Comparison of ENCODE assay signal across 30 mouse cellular contexts in genomic region chr7:97775923-97776322, GRCm38 (mm10). TPM values are rescaled to one million over a fixed set of nuclear protein-coding genes. Genes with fewer than 3 reads are reported as not detected.
DNase-seq lines count a peak whose midpoint lies in the region; ATAC-seq and TF ChIP-seq lines count a peak whose summit lies in the region.
"Had no signal": no experiment of that assay in that cellular context is flagged by ENCODE, and none has a peak within 500 bp of the region (broad histone marks: within the 10 kb centered on the region; RNA-seq: fewer than 3 reads in every experiment).

No protein-coding gene starts in this region.

- no peaks in the 10 kb centered on the region for H3K79me2 ChIP-seq in myocyte (ENCODE audit: control insufficient read depth, insufficient read depth)

- no peak overlapping the region for H3K4me2 ChIP-seq in kidney, postnatal 0 days (ENCODE audit: low read length)
- H3K4me2 ChIP-seq in lung, postnatal 0 days (replicated peaks; ENCODE audit: low read depth, low read length) = no peak overlapping the region
- H3K4me2 ChIP-seq in myocyte (ENCODE audit: low read depth) = peak overlapping the region; percentile 67
- H3K4me2 ChIP-seq: embryonic facial prominence, embryonic 13.5 days; forebrain, embryonic 13.5 days; heart, embryonic 13.5 days; hindbrain, embryonic 14.5 days had no signal

- H3K36me3 ChIP-seq in kidney, postnatal 0 days (ENCODE audit: insufficient read depth, low read length) = no peaks in the 10 kb centered on the region
- H3K36me3 ChIP-seq in lung, postnatal 0 days (ENCODE audit: insufficient read depth, low read length) = no peaks in the 10 kb centered on the region
- no peaks in the 10 kb centered on the region for H3K36me3 ChIP-seq in myocyte (ENCODE audit: control insufficient read depth, insufficient read depth)
- no peaks in the 10 kb centered on the region for H3K36me3 ChIP-seq in limb, embryonic 10.5 days
- H3K36me3 ChIP-seq: embryonic facial prominence, embryonic 10.5 days; embryonic facial prominence, embryonic 13.5 days; forebrain, embryonic 10.5 days; G1E; heart, embryonic 13.5 days had no signal

- TF ChIP-seq EP300 in lung, postnatal 0 days (IDR thresholded peaks at IDR 0.05) = peak; percentile 62

- H3K9me3 ChIP-seq in kidney, postnatal 0 days (replicated peaks; ENCODE audit: low read length) = no peaks in the 10 kb centered on the region
- no peaks in the 10 kb centered on the region for H3K9me3 ChIP-seq in lung, postnatal 0 days (ENCODE audit: low read length)
- H3K9me3 ChIP-seq in limb, embryonic 10.5 days (replicated peaks) = no peaks in the 10 kb centered on the region
- H3K9me3 ChIP-seq: embryonic facial prominence, embryonic 10.5 days; G1E had no signal

- ATAC-seq in kidney, postnatal 0 days (replicated peaks; ENCODE audit: low FRiP score, low read depth) = no peak
- ATAC-seq in lung, postnatal 0 days = peak; percentile 41
- ATAC-seq: activated CD4-positive, CD25-positive, alpha-beta regulatory T cell, adult 4 months; forebrain, embryonic 13.5 days; forebrain, embryonic 16.5 days; hindbrain, postnatal 0 days had no signal

- TF ChIP-seq POLR2A in myocyte (IDR thresholded peaks at IDR 0.05; ENCODE audit: insufficient read length, low read depth) = no peak

- TF ChIP-seq CTCF in kidney, postnatal 0 days (IDR thresholded peaks at IDR 0.05; ENCODE audit: low read depth) = no peak
- no peak for TF ChIP-seq CTCF in lung, postnatal 0 days (IDR thresholded peaks at IDR 0.05)

- H3K27me3 ChIP-seq in kidney, postnatal 0 days (ENCODE audit: insufficient read depth, low read length) = no peaks in the 10 kb centered on the region
- H3K27me3 ChIP-seq in lung, postnatal 0 days (replicated peaks; ENCODE audit: insufficient read depth, low read length) = no peaks in the 10 kb centered on the region
- H3K27me3 ChIP-seq in myocyte (ENCODE audit: control insufficient read depth, insufficient read depth, insufficient read length) = no peaks in the 10 kb centered on the region
- no peaks in the 10 kb centered on the region for H3K27me3 ChIP-seq in limb, embryonic 10.5 days (ENCODE audit: low read depth, poor library complexity, severe bottlenecking)
- H3K27me3 ChIP-seq: CH12.LX; embryonic facial prominence, embryonic 13.5 days; forebrain, embryonic 13.5 days; heart, embryonic 13.5 days had no signal

- no peaks in the 10 kb centered on the region for H3K4me1 ChIP-seq in kidney, postnatal 0 days (replicated peaks; ENCODE audit: insufficient read depth, low read length)
- H3K4me1 ChIP-seq in lung, postnatal 0 days (ENCODE audit: insufficient read depth, low read depth, low read length) = no peaks in the 10 kb centered on the region
- H3K4me1 ChIP-seq in limb, embryonic 10.5 days = no peaks in the 10 kb centered on the region
- H3K4me1 ChIP-seq: embryonic facial prominence, embryonic 10.5 days; embryonic facial prominence, embryonic 13.5 days; forebrain, embryonic 10.5 days; forebrain, embryonic 13.5 days; heart, embryonic 13.5 days had no signal

- WGBS in kidney, postnatal 0 days = 50% methylated on average over 2 of the region's 2 CpGs
- WGBS in lung, postnatal 0 days = 33% methylated on average over 2 of the region's 2 CpGs
- 90% methylated on average over 2 of the region's 2 CpGs for WGBS in limb, embryonic 10.5 days

- H3K27ac ChIP-seq in kidney, postnatal 0 days = no peak overlapping the region; the same call in 1 of the 2 replicates
- no peak overlapping the region for H3K27ac ChIP-seq in lung, postnatal 0 days (ENCODE audit: low read length)
- no peak overlapping the region for H3K27ac ChIP-seq in limb, embryonic 10.5 days
- H3K27ac ChIP-seq: embryonic facial prominence, embryonic 10.5 days; embryonic facial prominence, embryonic 13.5 days; forebrain, embryonic 10.5 days; forebrain, embryonic 13.5 days; gastrocnemius, adult 2 months; heart, embryonic 13.5 days; hindbrain, embryonic 14.5 days; hindbrain, postnatal 0 days had no signal

- H3K9ac ChIP-seq in kidney, postnatal 0 days (ENCODE audit: low read depth, low read length) = no peak overlapping the region
- H3K9ac ChIP-seq in lung, postnatal 0 days (replicated peaks; ENCODE audit: low read depth) = no peak overlapping the region
- H3K9ac ChIP-seq: embryonic facial prominence, embryonic 13.5 days; forebrain, embryonic 13.5 days; heart, embryonic 13.5 days; hindbrain, embryonic 14.5 days had no signal

- peak; percentile 61 for DNase-seq in kidney, postnatal 0 days (ENCODE audit: low spot score)
- no peak for DNase-seq in kidney, adult 9 months
- DNase-seq in lung, postnatal 0 days (ENCODE audit: low spot score) = peak; percentile 53
- no peak for DNase-seq in lung, postnatal 36 days
- peak; percentile 11 for DNase-seq in Muller cell, postnatal 12 days (ENCODE audit: inconsistent ontology term)
- DNase-seq in ovary, postnatal 10 days (ENCODE audit: low spot score) = no peak
- no peak for DNase-seq in limb, embryonic 10.5 days (ENCODE audit: low spot score)
- DNase-seq: adrenal gland, adult 8-10 months; adrenal gland, postnatal 25 days; cerebellum, adult 11-12 months; cerebellum, adult 8-10 months; cerebellum, postnatal 10 days; cerebellum, postnatal 36 days; embryo, embryonic 11 days; gastrocnemius, adult 2 months; gastrocnemius, postnatal 14 days; heart, postnatal 14 days; heart, postnatal 4 days had no signal

- H3ac ChIP-seq in myocyte (ENCODE audit: control insufficient read depth, insufficient read length) = no peak overlapping the region

- H3K4me3 ChIP-seq in kidney, postnatal 0 days (replicated peaks; ENCODE audit: low read depth, low read length) = no peak overlapping the region
- H3K4me3 ChIP-seq in lung, postnatal 0 days (ENCODE audit: low read depth, low read length) = no peak overlapping the region
- no peak overlapping the region for H3K4me3 ChIP-seq in myocyte
- no peak overlapping the region for H3K4me3 ChIP-seq in limb, embryonic 10.5 days
- H3K4me3 ChIP-seq: embryonic facial prominence, embryonic 10.5 days; embryonic facial prominence, embryonic 13.5 days; forebrain, embryonic 10.5 days; forebrain, embryonic 13.5 days; gastrocnemius, adult 2 months; heart, embryonic 13.5 days had no signal

TF ChIP-seq in myocyte, 11 proteins besides CTCF, POLR2A, EP300 and RAD21:
- TF ChIP-seq MAX (IDR thresholded peaks at IDR 0.05; ENCODE audit: low read depth) (no peak), TCF12 (IDR thresholded peaks at IDR 0.05; ENCODE audit: insufficient read depth, poor library complexity, severe bottlenecking) (no peak)

RNA-seq across cellular contexts. Expression of gene Pak1, which starts 12.4 kb away (rescaled TPM):
- 12.4 and 14.6 TPM in 2 replicates for polyA plus RNA-seq in kidney, postnatal 0 days (2015; fragmentation: Nextera tagmentation; extraction: Ambion mirVana)
- 6.7 and 6.9 TPM in 2 replicates for polyA plus RNA-seq in lung, postnatal 0 days (2015; fragmentation: Nextera tagmentation; extraction: Ambion mirVana)
- 33.2 TPM for polyA plus RNA-seq in myocyte (2012; fragmentation: generic; extraction: Trizol)
- 26.5 and 29.8 TPM in 2 replicates for polyA plus RNA-seq in limb, embryonic 10.5 days (2016; fragmentation: Nextera tagmentation; extraction: Ambion mirVana)

RNA-seq across cellular contexts. Expression of gene Aqp11, which starts 37.8 kb away (rescaled TPM):
- polyA plus RNA-seq in kidney, postnatal 0 days (2015; fragmentation: Nextera tagmentation; extraction: Ambion mirVana) = 36.9 and 40.9 TPM in 2 replicates
- 4.2 TPM in 2 replicates for polyA plus RNA-seq in lung, postnatal 0 days (2015; fragmentation: Nextera tagmentation; extraction: Ambion mirVana)
- 0.56 TPM for polyA plus RNA-seq in myocyte (2012; fragmentation: generic; extraction: Trizol)
- 2.8 and 2.9 TPM in 2 replicates for polyA plus RNA-seq in limb, embryonic 10.5 days (2016; fragmentation: Nextera tagmentation; extraction: Ambion mirVana)

Comparison
In these comparisons a context has a peak if more than half of its experiments do, and no peak if none do; other contexts are left out.
1. DNase-seq: peak in kidney, postnatal 0 days (single experiment), lung, postnatal 0 days (single experiment) and Muller cell, postnatal 12 days (single experiment); none in kidney, adult 9 months (single experiment), lung, postnatal 36 days (single experiment), ovary, postnatal 10 days (single experiment) and limb, embryonic 10.5 days (single experiment).